Mouse (Mus musculus): Measurements from ENCODE around the gene Ssh2. TPM values are rescaled to one million over a fixed set of nuclear protein-coding genes. Genes with fewer than 3 reads are reported as not detected.
"Not testable (repeated sequence)": the region's sequence is repeated elsewhere in the genome, so short reads cannot be mapped to it uniquely, and the experiment has no call there.

The Ssh2 gene
- total RNA-seq, 4 experiments from 2014 or later: 64.4 to 77.0 (median 70.7) TPM

DNA sequence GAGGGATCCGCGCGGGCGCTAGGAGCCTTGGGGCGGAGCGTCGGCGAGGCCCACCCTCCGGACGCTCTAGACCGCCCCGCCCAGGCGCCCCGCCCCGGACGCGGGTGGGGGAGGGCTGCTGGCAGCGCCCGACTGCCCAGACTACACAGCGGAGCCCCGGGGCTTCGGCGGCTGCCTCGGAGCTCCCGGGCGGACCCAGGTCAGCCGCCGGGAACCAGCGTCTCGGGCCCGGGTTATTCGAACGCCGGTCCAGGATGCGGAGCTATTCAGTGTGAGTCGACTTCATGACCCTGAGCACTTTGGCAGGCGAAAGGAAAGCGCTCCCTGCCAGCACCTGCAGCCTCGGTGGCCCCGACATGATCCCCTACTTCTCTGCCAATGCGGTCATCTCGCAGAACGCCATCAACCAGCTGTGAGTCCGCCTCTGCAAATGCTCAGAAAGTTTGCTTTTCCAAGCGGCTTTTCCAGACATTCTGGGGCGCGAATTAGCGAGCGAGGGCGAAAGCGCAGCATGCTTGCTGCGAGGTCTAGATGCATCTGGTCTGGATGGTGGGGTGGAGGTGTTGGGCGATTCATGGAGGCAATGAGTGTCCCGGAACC, 132.2 kb downstream of the Ssh2 start:
- peak; percentile 91 for DNase-seq (ENCODE audit: low spot score)

DNA sequence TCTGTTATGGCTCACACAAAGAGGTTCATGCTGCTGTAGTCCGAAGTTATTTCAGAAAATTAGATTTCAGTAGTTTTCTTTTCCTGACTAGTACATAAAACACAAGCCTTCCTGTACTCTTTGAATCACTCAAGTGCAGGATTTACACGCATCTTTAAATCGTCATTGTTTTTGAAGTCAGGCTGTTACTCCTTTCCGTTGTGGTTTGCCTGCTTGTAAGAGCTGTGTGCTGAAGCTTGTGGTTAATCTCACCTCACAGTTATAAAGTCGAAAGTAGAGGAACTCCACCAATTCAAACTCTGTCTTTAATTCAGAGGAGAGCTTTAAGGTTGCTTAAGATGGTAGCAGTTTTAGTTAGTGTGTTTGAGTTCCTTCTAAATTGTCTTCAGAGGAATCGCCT, 132.9 kb downstream of the Ssh2 start:
- DNase-seq (ENCODE audit: low spot score): no peak

DNA sequence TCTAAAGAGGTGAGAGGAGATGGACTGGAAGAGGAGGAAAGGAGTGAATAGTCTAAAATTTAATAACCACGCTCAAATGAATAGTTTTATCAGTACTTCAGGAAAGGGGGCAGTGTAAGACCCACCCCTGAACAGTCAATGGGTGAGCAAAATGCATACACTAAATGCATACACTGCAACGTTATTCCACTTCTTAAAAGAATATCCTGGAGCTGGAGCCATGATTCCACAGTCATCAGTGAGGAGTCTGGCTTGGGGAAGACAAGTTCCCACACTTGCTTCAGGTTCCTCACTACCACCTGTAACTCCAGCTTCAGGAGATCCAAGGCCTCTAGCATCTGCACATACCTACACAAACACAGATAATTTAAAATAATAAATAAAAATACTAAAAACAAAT, 133.6 kb downstream of the Ssh2 start:
- DNase-seq (ENCODE audit: low spot score): no peak

DNA sequence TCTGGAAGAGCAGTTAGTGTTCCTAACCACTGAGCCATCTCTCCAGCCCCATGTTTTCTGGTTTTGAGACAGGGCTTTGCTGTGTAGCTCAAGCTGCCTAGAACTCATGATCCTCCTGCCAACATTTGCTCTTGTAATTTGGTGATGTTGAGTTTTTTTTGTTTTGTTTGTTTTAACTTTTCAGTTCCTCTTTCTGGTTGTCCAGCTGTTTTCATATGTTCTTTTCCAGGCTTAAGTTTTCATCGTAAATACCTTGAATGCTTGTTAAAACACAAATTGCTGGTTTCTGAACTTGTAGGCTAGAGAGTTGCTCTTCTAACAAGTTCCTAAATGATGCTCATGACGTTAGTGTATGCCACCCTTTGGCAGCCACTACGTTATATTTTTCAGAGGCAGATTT, 139.0 kb downstream of the Ssh2 start:
- no peak for DNase-seq (ENCODE audit: low spot score)

DNA sequence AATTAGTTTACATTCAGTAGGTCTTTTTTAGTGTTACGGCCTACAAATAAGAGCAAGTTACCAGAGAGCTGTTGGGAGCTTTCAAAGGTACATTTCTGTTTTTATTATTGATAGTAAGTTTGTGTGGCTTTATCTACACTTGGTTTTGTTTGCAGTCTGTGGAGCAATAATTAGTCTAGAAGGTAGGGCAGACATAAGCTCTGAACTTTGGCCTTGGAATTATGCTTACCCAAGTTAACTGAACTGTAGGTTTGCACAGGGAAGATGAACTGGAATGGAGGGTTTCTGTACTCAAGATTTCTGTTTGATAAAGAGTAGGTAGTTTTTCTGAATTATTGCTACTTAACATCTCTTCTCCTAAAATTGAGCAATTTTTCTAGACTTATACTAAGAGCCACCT, 141.8 kb downstream of the Ssh2 start:
- DNase-seq (ENCODE audit: low spot score): no peak

DNA sequence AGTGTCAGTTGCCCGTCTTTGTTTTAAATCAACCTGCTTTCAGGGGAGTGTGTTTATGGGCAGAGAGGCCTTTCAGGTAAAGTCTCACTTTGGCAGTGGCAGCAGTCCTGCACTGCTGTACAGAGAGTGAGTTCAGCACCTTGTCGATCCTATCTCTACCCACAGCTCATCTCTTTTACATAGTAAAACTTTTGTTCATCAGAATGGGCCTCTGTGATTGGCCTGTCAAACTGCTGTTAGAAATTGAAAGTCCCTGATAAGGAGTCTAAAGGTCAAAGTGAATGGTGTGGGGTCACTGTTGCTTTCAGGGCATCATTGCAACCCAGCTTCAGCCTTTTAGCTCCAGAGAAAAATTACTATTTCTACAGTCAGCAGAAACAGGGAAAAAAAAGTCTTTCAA, 147.4 kb downstream of the Ssh2 start:
- DNase-seq (ENCODE audit: low spot score): no peak

DNA sequence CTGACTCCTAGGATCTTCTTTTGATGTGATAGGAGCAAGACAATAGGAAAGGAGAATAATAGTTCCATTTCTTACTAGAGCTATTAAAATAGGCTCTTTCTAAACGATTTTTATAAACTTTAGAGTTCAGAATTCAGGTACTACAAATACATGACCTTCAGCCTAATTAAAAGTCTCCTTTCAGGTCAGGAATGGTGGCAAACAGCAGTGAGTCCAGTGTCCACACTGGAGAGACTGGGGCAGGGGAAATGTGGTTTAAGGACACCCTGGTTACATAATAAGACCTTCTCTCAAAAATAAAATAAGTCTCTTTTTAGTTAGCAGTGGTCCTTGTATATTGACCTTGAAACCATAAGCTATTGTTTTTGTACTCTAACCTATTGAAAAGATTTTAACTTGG, 148.3 kb downstream of the Ssh2 start:
- no peak for DNase-seq (ENCODE audit: low spot score)

DNA sequence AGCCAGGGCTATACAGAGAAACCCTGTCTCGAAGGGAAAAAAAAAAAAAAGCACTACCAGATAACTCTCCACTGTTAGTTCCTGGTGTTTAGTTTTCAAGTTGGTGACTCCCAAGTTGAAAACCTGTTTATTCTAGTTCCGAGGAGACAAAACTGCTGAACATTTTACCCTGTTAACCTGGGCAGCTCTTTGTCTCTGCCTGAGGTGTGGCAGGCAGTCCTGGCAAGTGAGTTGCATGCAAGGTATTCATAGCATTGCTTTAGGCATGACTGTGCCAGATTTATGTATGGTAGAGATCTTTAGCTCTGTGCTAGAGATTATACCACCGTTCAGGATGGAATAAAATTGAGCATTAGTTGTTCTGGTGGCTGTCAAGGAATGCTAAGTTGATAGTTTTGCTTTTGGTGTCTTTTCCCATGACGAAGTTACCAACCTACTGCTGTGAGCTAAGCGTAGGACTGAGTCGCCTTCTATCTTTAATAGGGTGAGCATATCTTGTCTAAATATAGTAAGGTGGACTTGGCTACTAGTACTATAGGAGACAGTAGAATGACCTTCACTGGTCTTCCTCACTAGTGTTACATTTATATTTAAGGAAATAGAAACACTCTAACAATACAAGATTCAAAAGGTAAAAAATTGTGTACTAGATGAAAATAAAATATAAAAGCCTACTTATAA, 149.8 kb downstream of the Ssh2 start:
- DNase-seq (ENCODE audit: low spot score): no peak

DNA sequence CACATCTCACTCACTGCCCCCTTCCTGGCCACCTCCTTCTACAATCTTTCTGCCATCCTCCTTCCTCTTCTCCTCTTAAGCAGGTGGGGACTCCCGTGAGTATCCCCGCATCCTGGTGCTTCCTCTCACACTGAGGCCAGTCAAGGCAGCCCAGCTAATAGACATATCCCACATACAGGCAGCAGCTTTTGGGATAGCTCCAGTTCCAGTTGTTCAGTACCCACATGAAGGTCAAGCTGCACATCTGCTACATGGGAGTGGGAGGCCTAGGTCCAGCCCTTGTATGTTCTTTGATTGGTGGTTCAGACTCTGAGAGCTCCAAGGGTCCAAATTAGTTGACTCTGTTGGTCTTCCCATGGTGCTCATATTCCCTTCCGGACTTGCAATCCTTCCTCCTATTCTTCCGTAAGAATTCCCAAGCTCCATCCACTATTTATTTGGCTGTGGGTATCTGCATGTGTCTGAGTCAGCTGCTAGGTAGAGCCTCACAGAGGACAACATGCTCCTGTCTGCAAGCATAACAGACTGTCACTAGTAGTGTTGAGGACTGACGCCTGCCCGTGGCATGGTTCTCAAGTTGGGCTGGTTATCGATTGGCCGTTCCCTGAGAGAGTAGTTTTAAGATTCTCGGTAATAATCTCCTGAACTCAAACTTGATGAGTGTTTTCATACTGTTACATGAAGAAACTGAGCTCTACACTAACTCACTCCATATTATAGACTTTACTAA, 151.6 kb downstream of the Ssh2 start:
- DNase-seq (ENCODE audit: low spot score): no peak

DNA sequence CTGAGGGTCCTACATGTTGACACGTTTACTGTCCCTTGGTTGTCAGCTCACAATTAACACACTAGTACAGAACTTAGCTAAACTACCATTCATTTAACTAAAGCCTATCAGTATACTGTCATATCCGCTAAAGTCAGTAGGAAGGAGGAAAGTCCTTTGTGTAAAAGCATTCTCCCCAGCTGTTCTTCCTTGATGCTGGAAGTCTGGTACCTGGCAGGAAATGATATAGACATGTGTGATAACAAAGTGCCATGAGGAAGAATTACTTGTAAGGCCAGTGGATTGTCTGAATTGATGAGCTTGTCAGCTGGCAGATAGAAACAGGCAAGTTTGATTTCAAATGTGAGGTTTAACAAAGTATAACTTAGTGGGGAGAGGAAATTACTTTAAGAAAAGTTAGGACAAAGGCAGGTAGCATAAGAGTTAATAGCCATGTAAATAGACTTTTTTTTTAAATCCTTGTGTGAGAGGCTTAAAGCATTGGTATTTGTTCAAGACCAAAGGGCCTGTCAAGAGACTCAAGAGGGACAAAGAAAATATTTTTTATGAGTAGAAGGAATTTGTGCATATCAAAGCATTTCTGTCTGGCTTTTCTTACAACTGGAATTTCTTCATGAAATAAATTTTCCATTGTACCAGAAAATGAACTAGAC, 153.2 kb downstream of the Ssh2 start:
- DNase-seq (ENCODE audit: low spot score): no peak

DNA sequence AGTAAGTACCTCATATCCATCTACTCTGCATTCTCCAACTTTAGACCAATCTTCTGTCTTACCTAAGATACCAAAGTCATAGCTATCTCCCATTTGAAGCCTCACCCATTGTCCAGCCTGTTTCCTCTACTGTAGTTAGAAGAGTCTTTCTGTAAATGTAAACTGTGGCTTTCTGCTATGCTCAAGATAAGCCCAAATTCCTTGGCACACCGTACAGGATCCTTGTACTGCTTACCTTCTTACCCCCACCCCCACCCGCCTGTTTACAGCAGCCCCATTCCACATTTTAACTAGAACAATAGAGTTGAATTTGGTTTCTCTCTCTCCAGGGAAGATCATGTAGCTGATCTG, 153.7 kb downstream of the Ssh2 start:
- no peak for DNase-seq (ENCODE audit: low spot score)

DNA sequence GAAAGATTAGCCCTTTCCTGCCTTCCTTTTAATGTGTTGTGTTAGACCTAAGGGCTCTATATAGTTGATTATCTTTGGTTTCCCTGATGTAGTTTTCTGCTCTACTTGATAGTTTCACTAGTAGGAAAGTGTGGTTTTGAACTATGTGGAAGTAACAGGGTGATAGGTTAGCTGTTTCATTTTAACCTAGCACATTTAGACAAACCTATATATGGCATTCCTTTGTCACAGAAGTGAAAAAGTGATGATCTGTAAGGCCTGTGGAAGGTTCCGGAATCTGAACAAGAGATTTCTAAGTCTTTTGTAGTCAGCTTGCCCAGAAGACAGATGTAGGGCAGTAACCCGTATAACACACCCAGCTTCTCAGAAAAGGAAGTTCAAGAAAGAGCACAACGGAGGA, 155.0 kb downstream of the Ssh2 start:
- DNase-seq (ENCODE audit: low spot score): no peak

DNA sequence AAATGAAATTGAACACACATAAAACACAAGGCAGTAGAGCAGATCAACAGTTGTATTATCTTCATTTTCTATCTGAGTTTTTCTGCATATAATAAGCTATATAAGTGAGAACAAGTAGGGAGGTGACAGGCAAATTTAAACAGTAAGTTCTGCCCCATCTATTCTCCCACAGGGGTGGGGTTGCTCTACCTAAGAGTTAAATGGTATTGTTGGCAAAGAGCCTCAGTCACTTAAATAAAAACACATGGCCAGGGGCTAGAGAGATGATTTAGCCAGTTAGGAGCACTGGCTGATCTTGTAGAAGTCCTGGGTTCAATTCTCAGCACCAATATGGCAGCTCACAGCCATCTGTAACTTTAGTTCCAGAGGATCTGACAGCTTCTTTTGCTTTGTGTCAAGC, 155.6 kb downstream of the Ssh2 start:
- no peak for DNase-seq (ENCODE audit: low spot score)

DNA sequence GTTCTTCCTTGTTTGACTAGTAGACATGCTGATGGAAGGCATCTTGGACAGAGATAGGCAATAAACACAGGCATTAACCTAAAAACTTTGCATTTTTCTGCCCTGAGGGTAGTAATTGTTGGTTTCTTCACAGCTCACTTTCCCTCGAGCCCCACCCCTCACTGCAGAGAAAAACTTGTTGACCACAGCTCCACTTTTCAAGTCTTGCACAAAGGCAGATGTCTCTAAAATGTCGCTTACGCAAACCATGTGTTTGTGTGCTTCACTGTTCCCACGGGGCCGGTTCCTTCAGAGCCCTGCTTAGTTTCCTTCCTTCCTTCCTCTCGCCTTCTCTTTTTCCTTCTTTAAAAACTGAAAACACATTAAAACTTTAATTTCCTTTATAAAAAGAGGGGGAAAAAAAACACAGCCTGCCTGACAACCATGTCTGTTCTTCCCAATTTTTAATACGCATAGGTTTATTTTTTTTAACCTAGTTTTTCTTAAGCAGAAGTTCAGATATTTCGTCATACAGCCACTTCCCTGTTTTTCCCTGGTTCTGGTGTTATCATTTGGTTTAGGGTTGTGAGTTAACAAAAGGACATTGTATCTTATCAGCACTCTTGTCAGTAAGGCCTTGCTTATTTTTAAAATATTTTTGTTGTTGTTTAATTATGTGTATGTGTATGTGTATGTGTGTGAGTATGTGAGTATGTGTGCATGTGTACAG, 156.3 kb downstream of the Ssh2 start:
- DNase-seq (ENCODE audit: low spot score): peak; percentile 80

DNA sequence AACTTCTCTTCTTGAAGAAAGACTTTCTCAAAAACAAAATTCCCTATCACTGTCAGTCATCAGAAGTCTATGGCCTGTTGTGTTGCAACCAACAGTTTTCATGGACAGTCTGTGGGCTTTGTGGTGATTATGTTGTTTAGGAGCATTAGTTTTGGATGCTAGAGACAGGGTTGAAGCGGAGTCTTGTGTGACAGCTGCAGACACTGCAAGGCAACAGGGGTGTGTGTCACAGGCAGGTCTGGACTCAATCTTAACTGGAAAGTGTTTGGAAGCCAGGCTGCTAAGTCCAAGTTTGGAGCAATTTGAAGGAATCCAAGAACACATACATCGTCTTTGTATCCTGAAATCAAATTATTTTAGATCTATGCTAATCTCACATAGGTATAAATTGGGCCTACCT, 162.5 kb downstream of the Ssh2 start:
- no peak for DNase-seq (ENCODE audit: low spot score)

DNA sequence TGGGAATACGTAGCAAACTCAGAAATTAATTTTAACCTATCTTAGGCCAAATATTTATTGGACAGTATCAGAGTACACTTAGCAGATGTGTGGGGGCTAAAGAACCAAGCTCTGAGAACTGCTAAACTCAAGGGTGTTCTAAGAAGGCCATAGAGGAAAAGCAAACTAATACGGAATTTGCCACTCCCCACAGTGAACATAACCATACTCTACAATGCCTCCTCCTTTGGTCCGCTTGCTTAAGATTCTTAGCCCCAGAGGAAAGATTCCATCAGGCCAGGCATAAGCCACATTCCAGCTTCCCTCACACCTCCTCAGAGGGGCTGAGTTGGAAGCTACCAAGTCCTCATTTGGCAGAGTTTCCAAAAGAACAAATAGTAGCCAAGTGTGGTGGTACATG, 165.1 kb downstream of the Ssh2 start:
- no peak for DNase-seq (ENCODE audit: low spot score)

DNA sequence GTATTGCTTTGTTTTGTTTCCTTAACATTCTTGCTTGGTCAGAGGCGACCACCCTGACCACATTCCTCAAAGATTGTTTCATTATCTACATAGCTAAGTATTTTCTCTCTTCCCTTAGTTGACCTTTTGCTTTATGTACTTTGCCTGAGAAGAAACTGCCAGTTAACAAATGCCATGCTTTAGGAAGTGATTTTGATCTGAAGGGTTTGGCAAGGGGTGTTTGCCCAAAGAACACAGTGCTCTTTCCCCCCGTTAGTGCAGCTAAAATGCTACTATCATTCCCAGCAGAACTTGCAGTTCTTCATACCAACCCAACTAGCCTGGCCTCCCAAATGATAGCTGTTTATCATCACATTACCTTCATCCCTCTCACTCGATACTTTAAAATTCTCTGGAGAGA, 168.1 kb downstream of the Ssh2 start:
- no peak for DNase-seq (ENCODE audit: low spot score)

DNA sequence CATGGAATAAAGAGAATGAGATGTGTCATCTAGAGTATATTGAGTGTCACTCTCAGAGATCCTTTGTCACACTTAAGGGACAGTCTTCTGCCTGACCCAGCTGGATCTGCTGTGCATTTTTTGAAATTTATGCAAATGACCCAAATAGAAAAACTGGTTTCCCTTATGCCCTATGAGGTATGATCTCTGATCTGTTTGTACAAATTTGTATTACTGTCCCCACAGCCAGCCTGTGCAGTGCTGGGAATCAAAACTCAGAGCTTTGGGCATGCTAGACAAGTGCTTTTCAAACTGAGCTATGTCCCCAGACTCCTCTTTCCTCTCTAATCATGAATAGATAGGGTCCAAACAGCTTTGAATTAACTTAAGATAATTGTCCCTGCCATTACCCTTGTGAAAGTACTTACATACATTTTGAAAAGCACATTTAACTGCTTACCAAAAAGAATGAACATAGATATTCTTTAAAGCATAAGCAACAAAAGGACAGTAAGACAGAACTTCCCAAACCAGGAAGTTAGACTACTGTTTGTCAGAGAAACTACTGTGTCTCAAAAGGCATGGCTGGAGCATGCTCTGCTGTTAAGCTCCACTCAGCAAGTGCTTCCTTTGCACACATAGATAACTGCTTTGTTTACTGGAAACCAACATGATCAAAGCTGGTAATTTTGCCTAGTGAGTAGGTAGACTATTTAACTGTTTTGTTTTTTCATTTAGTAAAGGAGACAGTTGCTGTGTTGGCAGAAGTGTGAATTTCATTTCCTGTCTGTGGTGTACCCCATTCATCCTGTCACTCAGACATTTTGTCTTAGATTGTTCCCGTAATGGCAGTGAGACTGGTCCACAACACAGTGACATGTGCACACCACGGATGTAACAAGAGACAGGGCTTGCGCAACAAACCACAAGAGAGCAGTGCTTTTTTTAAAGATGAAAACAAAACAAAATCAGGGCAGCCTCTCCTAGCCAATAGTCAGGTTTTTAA, 169.9 kb downstream of the Ssh2 start:
- peak; percentile 82 for DNase-seq (ENCODE audit: low spot score)

DNA sequence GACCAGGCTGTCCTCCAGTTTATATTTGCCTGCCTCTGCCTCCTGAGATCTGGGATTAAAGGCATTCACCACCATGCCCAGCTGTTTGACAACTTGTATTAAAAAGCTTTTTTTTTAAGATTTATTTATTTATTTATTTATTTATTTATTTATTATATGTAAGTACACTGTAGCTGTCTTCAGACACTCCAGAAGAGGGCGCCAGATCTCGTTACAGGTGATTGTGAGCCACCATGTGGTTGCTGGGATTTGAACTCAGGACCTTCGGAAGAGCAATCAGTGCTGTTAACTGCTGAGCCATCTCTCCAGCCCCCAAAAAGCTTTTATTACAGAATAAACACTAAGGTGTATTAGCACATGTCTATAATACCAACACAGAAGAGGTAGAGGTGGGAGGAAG, 172.1 kb downstream of the Ssh2 start:
- DNase-seq (ENCODE audit: low spot score): not testable (repeated sequence)

DNA sequence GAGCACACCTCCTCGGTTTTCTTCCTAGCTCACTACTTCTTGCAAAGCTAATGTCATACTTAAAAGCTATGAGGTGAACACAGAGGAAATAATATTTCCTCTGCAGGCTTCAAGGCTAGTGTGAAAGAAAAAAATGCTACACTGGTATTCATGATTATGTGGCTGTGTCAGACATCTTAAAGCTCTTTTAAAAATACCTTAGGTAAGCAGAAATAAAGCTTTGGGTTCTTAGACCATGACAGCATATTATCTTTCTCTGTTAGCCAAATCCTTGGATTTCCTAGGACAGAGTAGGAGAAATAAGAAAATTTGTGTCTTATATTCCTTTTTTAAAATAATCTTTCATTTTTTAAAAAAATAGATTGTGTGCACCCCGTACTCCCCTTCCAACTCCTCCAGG, 179.5 kb downstream of the Ssh2 start:
- no peak for DNase-seq (ENCODE audit: low spot score)

DNA sequence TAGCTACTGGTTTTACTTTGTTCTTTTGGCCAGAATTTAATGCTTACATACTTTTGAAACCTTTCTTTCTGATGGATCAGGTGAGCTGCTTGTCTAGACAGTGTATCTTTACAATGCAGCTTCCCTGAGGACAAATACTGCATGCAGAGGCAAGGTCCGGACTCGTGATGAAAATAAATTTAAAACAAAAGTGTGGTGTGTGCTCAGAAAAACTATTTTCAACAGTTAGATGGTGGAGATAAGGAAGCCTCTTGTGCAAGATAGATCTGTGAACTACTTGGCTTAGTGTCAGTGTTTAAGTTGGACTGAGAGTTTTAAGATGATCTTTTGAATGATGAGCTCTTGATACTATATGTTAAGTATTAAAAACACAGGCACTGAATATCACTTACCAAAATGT, 186.4 kb downstream of the Ssh2 start:
- DNase-seq (ENCODE audit: low spot score): no peak

All from heart, adult 8-10 months (tissue).